Mouse (Mus musculus) ES-Bruce4 (cell line): Measurements from ENCODE around the gene Ankdd1b.

Experiments
- CTCF ChIP-seq: IDR thresholded peaks from one replicate; pipeline ENCODE4 v1.8.1; 2011; ENCODE audit warnings: low read depth, low read length
- POLR2A ChIP-seq: IDR thresholded peaks from one replicate; pipeline ENCODE4 v1.8.1; 2011; ENCODE audit warnings: low read length; ENCODE audit not compliant: insufficient read depth

DNA sequence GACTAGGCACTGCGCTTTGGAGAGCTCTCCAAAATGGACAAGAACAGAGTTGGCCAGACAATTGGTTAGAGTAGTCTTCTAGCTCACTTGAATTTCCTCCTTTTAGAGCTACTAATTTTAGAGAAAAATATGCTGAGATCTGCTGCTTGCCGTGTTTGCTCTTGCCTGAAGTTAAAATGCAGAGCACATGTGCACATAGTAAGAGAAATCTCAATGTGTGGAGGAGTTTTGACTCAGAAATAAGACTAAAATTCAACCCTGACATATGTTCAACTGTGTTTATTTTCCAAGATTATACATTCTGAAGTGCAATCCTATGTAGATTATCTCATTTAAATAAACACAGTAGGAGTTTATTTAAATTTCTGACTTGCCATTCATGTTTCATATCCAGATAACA, 65.5 kb downstream of the Ankdd1b start:
- no peak for TF ChIP-seq CTCF
- TF ChIP-seq POLR2A, result no peak
